Mouse (Mus musculus) forebrain, embryonic 11.5 days (tissue): ENCODE results near the gene Tnpo1. TPM values are rescaled to one million over a fixed set of nuclear protein-coding genes. Genes with fewer than 3 reads are reported as not detected.

Experiments
- ATAC-seq: fragments of 200-750 bp; cut with Nextera tagmentation; replicated peaks from 2 replicates; pipeline ENCODE4 v1.8.0; 2017; ENCODE audit warnings: moderate TSS enrichment; ENCODE audit not compliant: low FRiP score
- DNase-seq: peaks from one replicate; pipeline ENCODE4 v3.0.0-alpha.2; 2017; ENCODE audit warnings: low spot score
- H3K27ac ChIP-seq: fragments of 300-500 bp; sonication (generic); 2 replicates; pipeline ENCODE4 v1.5.1; 2014; ENCODE audit warnings: low read depth, low read length
- H3K27me3 ChIP-seq: fragments of 300-500 bp; sonication (generic); 2 replicates; pipeline ENCODE4 v1.6.1; 2014; ENCODE audit warnings: mild to moderate bottlenecking, low read length, mixed read lengths; ENCODE audit not compliant: control insufficient read depth, insufficient read depth
- H3K36me3 ChIP-seq: fragments of 300-500 bp; sonication (generic); 2 replicates; pipeline ENCODE4 v1.6.1; 2014; ENCODE audit warnings: mild to moderate bottlenecking, low read length, moderate library complexity, mixed read lengths; ENCODE audit not compliant: control insufficient read depth, insufficient read depth
- H3K4me1 ChIP-seq: fragments of 300-500 bp; sonication (generic); replicated peaks from 2 replicates; pipeline ENCODE4 v1.6.1; 2014; ENCODE audit warnings: low read length, mixed read lengths; ENCODE audit not compliant: control insufficient read depth, insufficient read depth
- H3K4me2 ChIP-seq: fragments of 300-500 bp; sonication (generic); 2 replicates; pipeline ENCODE4 v1.6.1; 2014; ENCODE audit warnings: low read depth, mild to moderate bottlenecking, low read length, moderate library complexity, mixed read lengths; ENCODE audit not compliant: severe bottlenecking
- H3K4me3 ChIP-seq: fragments of 300-500 bp; sonication (generic); 2 replicates; pipeline ENCODE4 v1.5.1; 2014; ENCODE audit warnings: low read depth, low read length
- H3K9ac ChIP-seq: fragments of 300-500 bp; sonication (generic); 2 replicates; pipeline ENCODE4 v1.6.1; 2014; ENCODE audit warnings: low read length
- H3K9me3 ChIP-seq: fragments of 300-500 bp; sonication (generic); 2 replicates; pipeline ENCODE4 v1.6.1; 2016; ENCODE audit warnings: low read length, mixed read lengths; ENCODE audit not compliant: control insufficient read depth
- WGBS: fragments of 180-500 bp; shearing (Covaris S2); extraction: QIAGEN DNeasy Blood & Tissue Kit; methylation state at CpG from one replicate; pipeline ENCODE4 v1.1.7; 2014; 5-methylcytosine and 5-hydroxymethylcytosine counted together
- polyA plus RNA-seq: library from polyadenylated mRNA; unstranded; fragments of >200 nt; fragmentation: Nextera tagmentation; extraction: Ambion mirVana; gene quantifications from 2 replicates; pipeline ENCODE4 v1.2.1, GENCODE M21; 2014

Gene Tnpo1
- polyA plus RNA-seq, 1 experiment from 2014 or later: 60.2 TPM

GRCm38 (mm10) chr13:98921276-98921675, 4.9 kb downstream of the Tnpo1 start:
- no peaks in the 10 kb centered on the region for H3K9me3 ChIP-seq
- H3K4me1 ChIP-seq: peaks cover 3% of the 10 kb centered on the region; the same call in 1 of the 2 replicates
- H3K9ac ChIP-seq: no peak overlapping the region
- no peak overlapping the region for H3K4me2 ChIP-seq
- H3K27ac ChIP-seq: no peak overlapping the region
- peaks cover 14% of the 10 kb centered on the region for H3K36me3 ChIP-seq
- H3K27me3 ChIP-seq: no peaks in the 10 kb centered on the region
- ATAC-seq (no peak), DNase-seq (no peak)
- 95% methylated on average over 7 of the region's 7 CpGs for WGBS
- no peak overlapping the region for H3K4me3 ChIP-seq

DNA sequence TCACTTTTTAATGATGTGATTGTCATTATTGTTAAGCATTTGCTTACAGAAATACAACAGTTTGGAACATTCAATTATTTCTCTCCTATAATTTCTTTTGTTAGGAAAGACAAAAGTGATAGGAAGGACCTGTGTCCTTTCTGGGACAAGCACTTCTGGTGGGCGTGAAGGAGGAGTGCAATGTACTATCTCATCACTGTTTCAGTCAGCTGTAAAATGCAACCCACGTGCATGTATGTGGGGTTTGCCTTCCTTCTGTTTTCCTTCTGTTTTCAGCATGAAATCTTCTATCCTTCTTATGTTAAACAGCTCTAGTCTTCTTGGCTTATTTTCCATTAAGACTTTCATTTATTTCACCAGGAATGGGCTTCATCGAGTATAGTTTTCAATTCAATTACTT, 5.9 kb downstream of the Tnpo1 start:
- H3K4me2 ChIP-seq: no peak overlapping the region
- no peak overlapping the region for H3K9ac ChIP-seq
- H3K9me3 ChIP-seq: no peaks in the 10 kb centered on the region
- WGBS: 92% methylated on average over 3 of the region's 3 CpGs
- peaks cover 14% of the 10 kb centered on the region for H3K36me3 ChIP-seq
- H3K4me1 ChIP-seq: peaks cover 3% of the 10 kb centered on the region; the same call in 1 of the 2 replicates
- no peak overlapping the region for H3K27ac ChIP-seq
- H3K4me3 ChIP-seq: no peak overlapping the region
- DNase-seq (no peak), ATAC-seq (no peak)
- no peaks in the 10 kb centered on the region for H3K27me3 ChIP-seq

- ATAC-seq: no peak
- no peak overlapping the region for H3K4me2 ChIP-seq
- H3K27me3 ChIP-seq: no peaks in the 10 kb centered on the region
- WGBS: 93% methylated on average over 8 of the region's 8 CpGs
- peaks cover 4% of the 10 kb centered on the region; the same call in 1 of the 2 replicates for H3K4me1 ChIP-seq
- H3K9me3 ChIP-seq: no peaks in the 10 kb centered on the region
- no peak overlapping the region for H3K4me3 ChIP-seq
- H3K27ac ChIP-seq: no peak overlapping the region
- no peak overlapping the region for H3K9ac ChIP-seq
- H3K36me3 ChIP-seq: peaks cover 14% of the 10 kb centered on the region
- no peak for DNase-seq
Measured at GRCm38 (mm10) chr13:98919695-98920094, 6.5 kb downstream of the Tnpo1 start.

GRCm38 (mm10) chr13:98917851-98918250, 8.3 kb downstream of the Tnpo1 start:
- Histone ChIP-seq H3K27me3 (no peaks in the 10 kb centered on the region), H3K9me3 (no peaks in the 10 kb centered on the region), H3K4me2 (no peak overlapping the region), H3K27ac (no peak overlapping the region), H3K36me3 (peaks cover 13% of the 10 kb centered on the region), H3K4me1 (peaks cover 2% of the 10 kb centered on the region; the same call in 1 of the 2 replicates), H3K4me3 (no peak overlapping the region), H3K9ac (no peak overlapping the region)
- 96% methylated on average over 2 of the region's 2 CpGs for WGBS
- ATAC-seq (no peak), DNase-seq (no peak)

DNA sequence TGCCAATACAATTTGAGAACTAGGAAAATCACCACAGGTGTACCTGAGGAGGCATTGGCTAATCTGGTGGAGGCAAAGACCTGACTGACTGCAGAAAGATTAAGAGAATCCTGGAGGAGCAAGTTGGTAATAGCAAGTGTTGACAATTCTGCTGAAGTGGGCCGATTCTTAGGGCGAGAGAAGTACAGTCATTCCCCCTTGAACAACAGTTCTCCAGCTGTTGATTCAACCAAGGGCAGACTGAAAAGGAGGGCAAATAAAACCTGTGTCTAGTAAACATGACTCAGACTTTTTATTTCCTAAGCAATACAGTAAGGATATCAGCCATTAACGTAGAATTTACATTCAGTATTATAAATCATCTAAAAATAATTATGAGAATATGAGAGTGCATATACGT, 10.6 kb downstream of the Tnpo1 start:
- WGBS: 89% methylated on average over 4 of the region's 4 CpGs
- ATAC-seq: no peak
- no peak overlapping the region for H3K4me2 ChIP-seq

DNA sequence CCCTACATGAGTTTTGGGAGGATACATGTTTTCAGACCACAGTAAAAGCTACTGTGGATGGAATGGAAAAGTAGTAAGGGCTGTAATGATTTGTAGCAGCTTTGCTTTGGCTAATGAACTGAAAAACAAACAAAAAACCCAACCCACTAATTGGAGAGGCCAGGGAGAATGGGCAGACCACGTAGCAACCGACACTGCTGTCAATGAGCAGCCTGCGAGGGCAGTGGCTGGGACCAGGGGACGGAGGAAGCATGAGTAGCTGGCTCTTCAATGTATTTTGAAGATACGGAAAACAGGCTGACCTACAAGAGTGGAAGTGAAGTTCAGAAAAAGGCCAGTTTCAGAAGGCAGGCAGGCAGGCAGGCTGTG, 11.4 kb downstream of the Tnpo1 start:
- WGBS: 44% methylated on average over 5 of the region's 5 CpGs
- no peak for DNase-seq
- Histone ChIP-seq H3K4me1 (peaks cover 5% of the 10 kb centered on the region; the same call in 1 of the 2 replicates), H3K4me2 (no peak overlapping the region), H3K9me3 (no peaks in the 10 kb centered on the region), H3K4me3 (no peak overlapping the region), H3K9ac (no peak overlapping the region), H3K27me3 (no peaks in the 10 kb centered on the region), H3K36me3 (no peaks in the 10 kb centered on the region; the same call in 1 of the 2 replicates), H3K27ac (no peak overlapping the region)
- ATAC-seq: no peak

More for the DNA sequence above, 10.6 kb downstream of the Tnpo1 start:
- Histone ChIP-seq H3K27ac (no peak overlapping the region), H3K9me3 (no peaks in the 10 kb centered on the region), H3K9ac (no peak overlapping the region), H3K36me3 (no peaks in the 10 kb centered on the region; the same call in 1 of the 2 replicates), H3K27me3 (no peaks in the 10 kb centered on the region), H3K4me3 (no peak overlapping the region), H3K4me1 (peaks cover 5% of the 10 kb centered on the region; the same call in 1 of the 2 replicates)
- DNase-seq: no peak

GRCm38 (mm10) chr13:98914010-98914843, 12.0 kb downstream of the Tnpo1 start:
- 66% methylated on average over 14 of the region's 14 CpGs for WGBS
- DNase-seq: no peak
- H3K36me3 ChIP-seq: no peaks in the 10 kb centered on the region; the same call in 1 of the 2 replicates
- ATAC-seq: no peak
- H3K4me3 ChIP-seq: no peak overlapping the region
- H3K27me3 ChIP-seq: no peaks in the 10 kb centered on the region
- H3K9me3 ChIP-seq: no peaks in the 10 kb centered on the region
- no peak overlapping the region for H3K4me2 ChIP-seq
- H3K9ac ChIP-seq: no peak overlapping the region
- peaks cover 5% of the 10 kb centered on the region; the same call in 1 of the 2 replicates for H3K4me1 ChIP-seq
- no peak overlapping the region for H3K27ac ChIP-seq

DNA sequence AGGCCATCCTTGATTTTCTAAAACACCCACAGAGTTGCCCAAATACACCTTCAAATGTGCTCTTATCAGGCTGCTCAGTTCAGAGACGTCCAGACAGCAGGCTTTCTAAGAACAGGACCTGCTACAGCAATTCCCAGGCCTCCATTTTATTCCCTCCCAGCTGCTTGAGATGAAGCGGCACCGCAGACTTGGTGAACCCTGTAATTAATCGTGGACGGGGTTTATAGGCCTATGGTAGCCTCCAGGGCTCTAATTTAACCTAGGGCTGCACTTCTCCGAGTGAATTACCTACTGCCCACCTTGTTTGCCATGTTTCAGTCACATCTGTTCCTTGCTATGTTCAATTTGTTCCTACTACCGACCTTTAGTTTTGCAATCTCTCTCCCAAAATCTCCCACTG, 13.0 kb downstream of the Tnpo1 start:
- Histone ChIP-seq H3K27ac (no peak overlapping the region), H3K27me3 (no peaks in the 10 kb centered on the region), H3K4me3 (no peak overlapping the region), H3K9me3 (no peaks in the 10 kb centered on the region), H3K9ac (no peak overlapping the region), H3K4me1 (peaks cover 5% of the 10 kb centered on the region; the same call in 1 of the 2 replicates), H3K4me2 (no peak overlapping the region), H3K36me3 (no peaks in the 10 kb centered on the region; the same call in 1 of the 2 replicates)
- ATAC-seq (no peak), DNase-seq (no peak)
- 71% methylated on average over 7 of the region's 7 CpGs for WGBS
